Comparison of ENCODE assay signal across 9 mouse cellular contexts in genomic region chr12:73715954-73716731, GRCm38 (mm10).
DNase-seq lines count a peak whose midpoint lies in the region; ATAC-seq lines count a peak whose summit lies in the region.
"Had no signal": no experiment of that assay in that cellular context is flagged by ENCODE, and none has a peak within 500 bp of the region (broad histone marks: within the 10 kb centered on the region; RNA-seq: fewer than 3 reads in every experiment).

No protein-coding gene starts in this region.

- no peak for DNase-seq in hindbrain, embryonic 10.5 days (ENCODE audit: low spot score)
- DNase-seq in CD4-positive, CD25-positive, alpha-beta regulatory T cell, adult 2 months (ENCODE audit: low read depth, low spot score) = peak; percentile 94
- DNase-seq in heart, postnatal 25 days (ENCODE audit: low spot score) = no peak
- no peak for DNase-seq in kidney, postnatal 25 days
- no peak for DNase-seq in thymus, postnatal 4 days
- DNase-seq: kidney, postnatal 36 days had no signal

- H3K4me3 ChIP-seq in hindbrain, embryonic 13.5 days = no peak overlapping the region
- H3K4me3 ChIP-seq in hindbrain, embryonic 10.5 days = no peak overlapping the region
- no peak overlapping the region for H3K4me3 ChIP-seq in midbrain, embryonic 15.5 days

- peaks cover 17% of the 10 kb centered on the region; the same call in 1 of the 2 replicates for H3K4me1 ChIP-seq in hindbrain, embryonic 13.5 days (replicated peaks)
- peaks cover 9% of the 10 kb centered on the region for H3K4me1 ChIP-seq in hindbrain, embryonic 10.5 days (replicated peaks)
- 0 out of 2 replicates have a peak, but pooled peaks cover 9% of the 10 kb centered on the region for H3K4me1 ChIP-seq in midbrain, embryonic 15.5 days

- WGBS in hindbrain, embryonic 13.5 days = 66% methylated on average over 21 of the region's 21 CpGs
- 86% methylated on average over 21 of the region's 21 CpGs for WGBS in hindbrain, embryonic 10.5 days
- whole genome bisulfite sequencing in midbrain, embryonic 15.5 days = 57% methylated on average over 21 of the region's 21 CpGs

- no peaks in the 10 kb centered on the region for H3K36me3 ChIP-seq in hindbrain, embryonic 13.5 days
- no peaks in the 10 kb centered on the region for H3K36me3 ChIP-seq in hindbrain, embryonic 10.5 days
- H3K36me3 ChIP-seq in midbrain, embryonic 15.5 days (replicated peaks) = no peaks in the 10 kb centered on the region

- 0 out of 2 replicates have a peak, but pooled peaks cover 13% of the 10 kb centered on the region for H3K27me3 ChIP-seq in hindbrain, embryonic 13.5 days
- H3K27me3 ChIP-seq in hindbrain, embryonic 10.5 days (ENCODE audit: insufficient read depth, poor library complexity, severe bottlenecking) = peaks cover 2% of the 10 kb centered on the region
- no peaks in the 10 kb centered on the region for H3K27me3 ChIP-seq in midbrain, embryonic 15.5 days (replicated peaks)

- no peak overlapping the region for H3K9ac ChIP-seq in hindbrain, embryonic 13.5 days
- no peak overlapping the region for H3K9ac ChIP-seq in midbrain, embryonic 15.5 days

- peak overlapping the region; percentile 61 for H3K27ac ChIP-seq in hindbrain, embryonic 13.5 days
- no peak overlapping the region for H3K27ac ChIP-seq in hindbrain, embryonic 10.5 days
- H3K27ac ChIP-seq in midbrain, embryonic 15.5 days = peak overlapping the region; percentile 55

- H3K9me3 ChIP-seq in hindbrain, embryonic 13.5 days = no peaks in the 10 kb centered on the region
- H3K9me3 ChIP-seq in hindbrain, embryonic 10.5 days = no peaks in the 10 kb centered on the region
- no peaks in the 10 kb centered on the region for H3K9me3 ChIP-seq in midbrain, embryonic 15.5 days

- peak; percentile 57; the same call in 1 of the 2 replicates for ATAC-seq in hindbrain, embryonic 13.5 days (ENCODE audit: low FRiP score)
- ATAC-seq in hematopoietic stem cell, adult 5-6 weeks (replicated peaks in 1 of 2; ENCODE audit: insufficient read depth in 1 of 2, low FRiP score in 2 of 2, low TSS enrichment in 1 of 2, low read depth in 1 of 2, poor library complexity in 2 of 2, severe bottlenecking in 2 of 2) = peak; percentile 61 to 76; a peak in 3 of 4 replicates
- peak; percentile 82 for ATAC-seq in midbrain, embryonic 15.5 days (replicated peaks)

- no peak overlapping the region for H3K4me2 ChIP-seq in hindbrain, embryonic 13.5 days
- no peak overlapping the region for H3K4me2 ChIP-seq in midbrain, embryonic 15.5 days

- intact Hi-C loops in heart, postnatal 25 days (cut with DNase I) = no loop called here
